Mouse (Mus musculus) liver, embryonic 14.5 days (tissue): ENCODE results near the gene Kras. TPM values are rescaled to one million over a fixed set of nuclear protein-coding genes. Genes with fewer than 3 reads are reported as not detected.

Source experiments
- ATAC-seq: fragments of 200-750 bp; cut with Nextera tagmentation; 2 replicates; pipeline ENCODE4 v1.8.0; 2017; ENCODE audit warnings: moderate number of reproducible peaks, mild to moderate bottlenecking, moderate library complexity; ENCODE audit not compliant: insufficient read depth
- DNase-seq, 3 experiments: peaks; one replicate each; pipeline ENCODE4 v3.0.0-alpha.2; 2012 to 2013; ENCODE audit warnings: low read depth in 3 of 3, low spot score in 3 of 3
- H3K27ac ChIP-seq: fragments of 300-500 bp; sonication (generic); 2 replicates; pipeline ENCODE4 v1.5.1; 2014; ENCODE audit warnings: moderate library complexity, mild to moderate bottlenecking, control low read depth, inconsistent platforms
- H3K27me3 ChIP-seq: fragments of 300-500 bp; sonication (generic); 2 replicates; pipeline ENCODE4 v1.6.1; 2014; ENCODE audit warnings: mild to moderate bottlenecking, low read length, moderate library complexity; ENCODE audit not compliant: control insufficient read depth, insufficient read depth
- H3K36me3 ChIP-seq: fragments of 300-500 bp; sonication (generic); replicated peaks from 2 replicates; pipeline ENCODE4 v1.6.1; 2014; ENCODE audit warnings: low read depth; ENCODE audit not compliant: control insufficient read depth, insufficient read depth
- H3K4me1 ChIP-seq, 2 experiments: fragments of 200-500 bp in 1 of 2; fragments of 300-500 bp in 1 of 2; sonication (generic) in 1 of 2; replicated peaks; 2 replicates each; pipeline ENCODE4 v1.6.1; 2012 to 2014; ENCODE audit warnings: antibody characterized with exemption in 1 of 2, inconsistent platforms in 1 of 2, low read length in 1 of 2; ENCODE audit not compliant: control insufficient read depth in 2 of 2, insufficient read depth in 2 of 2
- H3K4me2 ChIP-seq: fragments of 300-500 bp; sonication (generic); 2 replicates; pipeline ENCODE4 v1.6.1; 2014; ENCODE audit warnings: low read depth, mild to moderate bottlenecking, control low read depth, moderate library complexity
- H3K4me3 ChIP-seq, 2 experiments: fragments of 200-500 bp in 1 of 2; fragments of 300-500 bp in 1 of 2; sonication (generic) in 1 of 2; 2 replicates each; pipeline ENCODE4 v1.5.1; 2012 to 2014; ENCODE audit warnings: low read depth in 2 of 2, low read length in 2 of 2, mild to moderate bottlenecking in 2 of 2, control low read depth in 1 of 2, inconsistent platforms in 1 of 2, moderate library complexity in 1 of 2; ENCODE audit not compliant: insufficient read depth in 1 of 2
- H3K9ac ChIP-seq: fragments of 300-500 bp; sonication (generic); replicated peaks from 2 replicates; pipeline ENCODE4 v1.6.1; 2014; ENCODE audit warnings: mild to moderate bottlenecking, control low read depth, moderate library complexity
- H3K9me3 ChIP-seq: fragments of 300-500 bp; sonication (generic); 2 replicates; pipeline ENCODE4 v1.6.1; 2016; ENCODE audit warnings: low read length, mixed read lengths; ENCODE audit not compliant: control insufficient read depth
- CTCF ChIP-seq: IDR thresholded peaks from 2 replicates; pipeline ENCODE4 v1.5.1; 2016; ENCODE audit warnings: antibody characterized with exemption, low read depth, control low read depth
- EP300 ChIP-seq: IDR thresholded peaks from 2 replicates; pipeline ENCODE4 v1.6.1; 2016; ENCODE audit warnings: antibody characterized with exemption, low read depth
- WGBS: fragments of 180-500 bp; shearing (Covaris S2); extraction: QIAGEN DNeasy Blood & Tissue Kit; methylation state at CpG from one replicate; pipeline ENCODE4 v1.1.7; 2014; ENCODE audit not compliant: insufficient replicate concordance; 5-methylcytosine and 5-hydroxymethylcytosine counted together
- polyA plus RNA-seq, 2 experiments: library from polyadenylated mRNA; depleted of rRNA in 1 of 2; stranded (reverse) in 1 of 2; unstranded in 1 of 2; fragments of >200 nt; fragmentation: Nextera tagmentation in 1 of 2; extraction: Ambion mirVana in 1 of 2; gene quantifications; 2 replicates each; pipeline versions ENCODE4 v1.2.1 to v1.2.3; 2012 to 2014

The Kras gene
- polyA plus RNA-seq, 2 experiments, result 17.8 to 47.0 TPM

DNA sequence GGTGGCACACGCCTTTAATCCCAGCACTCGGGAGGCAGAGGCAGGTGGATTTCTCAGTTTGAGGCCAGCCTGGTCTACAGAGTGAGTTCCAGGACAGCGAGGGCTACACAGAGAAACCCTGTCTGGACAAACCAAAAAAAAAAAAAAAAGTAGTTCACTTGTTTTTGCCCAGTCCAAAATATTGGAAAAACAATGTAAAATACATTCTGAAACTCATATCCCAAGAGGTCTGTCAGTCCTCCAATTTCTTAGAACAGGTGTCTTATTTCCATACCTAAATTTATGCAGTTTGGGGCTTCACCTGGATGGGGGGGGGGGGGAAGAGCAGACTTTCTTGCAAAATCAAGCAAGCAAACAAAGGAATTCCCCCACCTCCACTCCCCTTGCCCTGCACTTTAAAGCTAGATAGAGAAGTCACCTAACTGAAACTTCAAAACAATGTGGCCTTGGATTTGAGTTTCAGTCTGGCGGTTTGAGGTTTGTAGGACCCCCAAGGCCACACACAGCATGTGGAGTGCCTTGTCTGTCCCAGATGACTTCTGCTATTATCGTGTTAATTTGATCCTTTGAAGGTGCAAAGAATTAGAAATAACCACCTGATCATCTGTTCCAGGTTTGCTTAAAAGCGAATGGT is 25.7 kb upstream of the Kras start:
- DNase-seq (no peak), ATAC-seq (no peak)
- Histone ChIP-seq H3K27me3 (no peaks in the 10 kb centered on the region), H3K4me2 (peak overlapping the region; percentile 73), H3K36me3 (no peaks in the 10 kb centered on the region), H3K27ac (no peak overlapping the region), H3K9me3 (no peaks in the 10 kb centered on the region), H3K4me3 (peak overlapping the region in 1 of 2 experiments; percentile 32; a peak in 1 of 4 replicates), H3K4me1 (peaks cover 7 to 22% of the 10 kb centered on the region in 2 experiments), H3K9ac (no peak overlapping the region)
- no peak for TF ChIP-seq EP300
- no peak for TF ChIP-seq CTCF
- 41% methylated on average over 6 of the region's 6 CpGs for WGBS

DNA sequence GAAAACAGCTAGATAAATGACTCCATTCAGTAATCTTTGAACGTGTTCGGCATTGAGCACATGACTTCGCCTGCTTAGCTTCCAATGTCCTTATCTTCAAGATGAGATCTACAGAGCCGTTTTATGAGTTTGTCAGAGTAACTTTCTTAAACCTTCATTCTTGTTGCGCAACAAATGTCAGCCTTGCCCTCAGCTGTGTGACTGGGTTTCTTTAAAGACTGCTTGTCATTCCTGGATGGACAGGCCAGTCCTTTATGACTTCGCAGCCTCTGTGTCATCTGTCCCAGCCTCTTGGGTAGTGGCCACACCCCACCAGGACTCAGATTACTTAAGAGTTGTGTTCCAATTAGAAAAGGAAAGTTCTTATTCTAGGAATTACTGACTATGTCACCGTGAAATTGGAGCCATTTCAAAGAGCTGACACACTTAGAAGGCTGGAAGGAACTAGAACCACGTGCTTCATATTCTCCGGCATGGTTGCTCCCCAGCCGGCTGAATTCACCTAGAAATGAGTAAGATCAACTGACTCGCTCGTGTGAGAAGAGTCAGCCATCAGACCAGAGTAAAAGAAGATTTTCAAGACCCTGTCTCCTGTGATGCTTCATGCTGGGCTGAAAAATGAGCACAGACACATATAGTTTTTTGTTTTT is 24.1 kb upstream of the Kras start:
- Histone ChIP-seq H3K9ac (no peak overlapping the region), H3K4me1 (peaks cover 7 to 22% of the 10 kb centered on the region in 2 experiments), H3K4me2 (no peak overlapping the region), H3K36me3 (no peaks in the 10 kb centered on the region), H3K27me3 (no peaks in the 10 kb centered on the region), H3K9me3 (no peaks in the 10 kb centered on the region), H3K27ac (no peak overlapping the region), H3K4me3 (no peak overlapping the region)
- TF ChIP-seq CTCF (no peak), EP300 (no peak)
- ATAC-seq, result no peak
- DNase-seq, result peak in 1 of 3 experiments; percentile 17
- 53% methylated on average over 12 of the region's 12 CpGs for WGBS

DNA sequence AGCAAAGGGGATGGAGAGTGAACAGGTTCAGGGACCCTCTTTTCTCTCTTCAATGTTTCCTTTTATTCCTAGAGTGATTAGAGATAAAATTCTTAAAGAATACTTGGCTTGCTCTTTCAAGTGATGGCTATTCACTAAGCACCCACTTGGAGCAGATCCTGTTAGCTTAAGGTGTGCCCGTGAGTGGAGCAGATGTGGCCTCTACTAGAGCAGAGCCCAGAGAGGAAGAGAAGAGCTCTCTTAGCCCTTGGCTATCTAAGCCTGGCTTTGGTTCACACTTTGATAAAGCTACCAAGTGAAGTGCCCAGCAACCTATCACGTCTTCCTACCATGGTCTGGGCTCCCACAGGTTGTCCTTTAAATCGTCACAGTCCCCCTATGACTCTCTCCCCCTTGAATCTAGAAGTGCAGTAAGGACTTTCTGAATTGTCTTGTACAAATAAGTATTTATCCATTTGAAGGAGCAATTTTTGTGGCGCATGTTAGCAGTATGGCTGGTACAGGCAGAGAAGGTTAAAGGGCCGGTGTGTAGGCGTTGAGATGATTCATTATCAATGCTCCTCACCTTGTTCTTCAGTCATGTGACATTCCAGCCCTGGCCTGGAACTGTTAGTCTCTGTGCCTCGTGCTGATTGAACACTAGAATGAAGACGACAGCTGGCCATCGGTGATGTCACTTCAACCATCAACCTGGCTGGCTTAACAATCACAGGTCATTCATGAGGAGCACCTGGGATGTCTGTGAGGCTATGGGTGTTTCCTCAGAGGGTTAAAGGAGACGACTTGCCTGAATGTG is 22.3 kb upstream of the Kras start:
- Histone ChIP-seq H3K27ac (no peak overlapping the region), H3K36me3 (no peaks in the 10 kb centered on the region), H3K4me3 (no peak overlapping the region), H3K9ac (no peak overlapping the region), H3K9me3 (no peaks in the 10 kb centered on the region), H3K4me1 (peaks cover 7 to 22% of the 10 kb centered on the region in 2 experiments), H3K27me3 (no peaks in the 10 kb centered on the region), H3K4me2 (no peak overlapping the region)
- 0 out of 2 replicates have a peak, but pooled peaks have one; percentile 42 for ATAC-seq
- no peak for TF ChIP-seq CTCF
- no peak for TF ChIP-seq EP300
- 40% methylated on average over 10 of the region's 10 CpGs for WGBS
- peak in 2 of 3 experiments; percentile 13 to 24 for DNase-seq

DNA sequence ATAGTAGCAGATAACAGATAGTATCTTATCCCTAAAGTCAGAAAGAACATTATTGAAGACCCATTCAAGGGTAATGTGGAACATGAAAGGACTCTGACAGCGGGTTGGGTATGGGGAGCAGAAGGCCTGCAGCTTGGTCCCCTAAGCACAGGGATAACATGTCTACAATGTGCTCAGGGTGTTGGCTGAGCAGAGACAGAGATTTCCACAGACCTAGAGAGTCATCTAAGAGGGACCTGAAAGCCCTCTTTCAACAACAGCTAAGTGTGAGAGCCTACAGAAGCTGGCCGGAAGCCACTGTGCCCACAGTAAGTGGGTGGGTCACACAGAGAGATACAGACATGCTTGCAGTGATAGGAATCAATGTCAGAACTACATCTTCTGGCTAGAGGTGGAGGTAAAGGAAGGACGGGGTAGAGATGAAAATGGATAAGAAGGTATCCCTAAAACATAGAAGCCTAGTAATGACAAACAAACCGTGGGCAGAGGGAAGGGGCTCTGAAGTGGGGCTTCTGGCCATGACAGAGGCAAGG is 19.3 kb upstream of the Kras start:
- Histone ChIP-seq H3K9me3 (no peaks in the 10 kb centered on the region), H3K4me3 (no peak overlapping the region), H3K9ac (no peak overlapping the region), H3K4me1 (peaks cover 0 to 7% of the 10 kb centered on the region in 2 experiments; a peak in 1 of 4 replicates), H3K27me3 (no peaks in the 10 kb centered on the region), H3K27ac (no peak overlapping the region), H3K4me2 (no peak overlapping the region), H3K36me3 (no peaks in the 10 kb centered on the region)
- ATAC-seq, result no peak
- no peak for DNase-seq
- 57% methylated on average over 4 of the region's 4 CpGs for WGBS
- TF ChIP-seq EP300, result no peak
- no peak for TF ChIP-seq CTCF
